Mouse (Mus musculus) frontal cortex, adult 2 months (tissue): ENCODE data around the gene Psg26. TPM values are rescaled to one million over a fixed set of nuclear protein-coding genes. Genes with fewer than 3 reads are reported as not detected.
"Not testable (repeated sequence)": the region's sequence is repeated elsewhere in the genome, so short reads cannot be mapped to it uniquely, and the experiment has no call there.

Source experiments
- DNase-seq, 2 experiments: peaks; one replicate each; pipeline ENCODE4 v3.0.0; 2022; ENCODE audit warnings: low spot score in 1 of 2; ENCODE audit errors: extremely low spot score in 1 of 2
- polyA plus RNA-seq: library from polyadenylated mRNA; depleted of rRNA; stranded (reverse); fragments of >200 nt; gene quantifications from 2 replicates; pipeline ENCODE4 v1.2.3, GENCODE M21; 2012; rRNA removed

Psg26 gene
- not detected in 2 replicates for polyA plus RNA-seq

DNA sequence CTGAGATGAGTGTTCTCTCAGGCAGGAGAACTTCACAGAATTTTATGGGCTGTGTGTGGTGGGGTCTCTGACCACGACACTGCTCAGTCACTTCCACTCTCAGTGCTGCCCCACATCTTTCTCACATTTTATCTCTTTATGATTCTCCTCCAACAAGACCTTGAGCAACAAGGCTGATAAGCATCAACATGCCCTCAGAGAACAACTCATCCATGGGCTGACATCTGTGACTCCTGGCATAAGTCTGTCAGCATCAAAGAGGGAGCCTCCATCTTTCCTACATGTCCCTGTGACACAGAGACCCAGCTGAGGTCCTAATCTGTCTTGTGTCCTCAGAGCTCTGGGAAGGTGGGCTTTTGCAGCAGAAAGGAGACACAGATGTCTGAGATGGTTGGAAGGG is at the start of gene Psg26:
Gene Psg26 (minus strand): TSS at position 101 of the 400 bp plus-strand sequence.
- no peak for DNase-seq

GRCm38 (mm10) chr7:18533420-18533819 is 49.4 kb upstream of the Psg26 start:
- DNase-seq = no peak

GRCm38 (mm10) chr7:18532169-18532568 is 48.2 kb upstream of the Psg26 start, which contains the start of gene Psg25:
Gene Psg25, minus strand, starts transcription at chr7:18532269.
- DNase-seq = no peak

- DNase-seq = no peak
These were observed 40.7 kb upstream of the Psg26 start for GRCm38 (mm10) chr7:18524668-18525067.

- not testable (repeated sequence) for DNase-seq
These were observed 28.9 kb upstream of the Psg26 start for GRCm38 (mm10) chr7:18512848-18513247.

- not testable (repeated sequence) for DNase-seq
These were observed 28.4 kb upstream of the Psg26 start for GRCm38 (mm10) chr7:18512417-18512816.

DNA sequence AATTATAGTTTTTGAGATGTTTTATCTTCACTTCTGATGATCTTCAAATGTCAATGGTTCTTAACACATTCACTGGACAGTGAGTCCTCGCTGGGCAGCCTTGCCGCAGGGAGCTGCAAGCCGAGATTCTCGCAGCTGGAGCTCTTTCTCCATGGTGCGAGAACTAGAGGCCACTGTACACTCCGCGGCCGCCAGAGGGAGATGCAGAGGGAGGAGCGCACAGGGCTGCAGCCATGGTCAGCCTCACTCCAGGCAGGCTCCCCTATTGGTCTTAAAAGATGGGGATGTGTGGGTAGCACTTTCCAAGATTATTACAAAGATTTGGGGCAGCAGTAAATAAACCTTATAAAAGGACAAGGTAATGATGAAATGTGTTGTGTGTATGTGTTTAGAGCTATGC is 27.5 kb upstream of the Psg26 start:
- DNase-seq = no peak

DNA sequence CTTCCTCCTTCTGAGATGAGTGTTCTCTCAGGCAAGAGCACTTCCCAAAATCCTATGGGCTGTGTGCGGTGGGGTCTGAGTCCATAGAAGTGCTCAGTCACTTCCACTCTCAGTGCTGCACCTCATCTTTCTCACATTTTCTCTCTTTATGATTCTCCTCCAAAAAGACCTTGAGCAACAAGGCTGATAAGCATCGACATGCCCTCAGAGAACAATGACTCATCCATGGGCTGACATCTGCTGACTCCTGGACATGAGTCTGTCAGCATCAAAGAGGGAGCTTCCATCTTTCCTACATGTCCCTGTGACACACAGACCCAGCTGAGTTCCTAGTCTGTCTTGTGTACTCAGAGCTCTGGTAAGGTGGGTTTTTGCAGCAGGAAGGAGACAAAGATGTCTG is 52.0 kb downstream of the Psg26 start, which contains the start of gene Psg28:
Gene Psg28 (minus strand): TSS at position 101 of the 400 bp plus-strand sequence.
- not testable (repeated sequence) for DNase-seq

Other genes starting within 250 kb of the Psg26 start
- not detected in 2 replicates for gene Mill1, start 238.8 kb downstream of the Psg26 start, polyA plus RNA-seq
- 0.84 and 3.1 TPM in 2 replicates for gene Psg18, start 129.2 kb downstream of the Psg26 start, polyA plus RNA-seq
- 0.10 and 0.53 TPM in 2 replicates for gene Psg28, start 52.1 kb downstream of the Psg26 start, polyA plus RNA-seq
- 0.08 and 0.27 TPM in 2 replicates for gene Psg25, start 48.1 kb upstream of the Psg26 start, polyA plus RNA-seq
- gene Psg27, start 83.1 kb upstream of the Psg26 start, polyA plus RNA-seq = 0.68 and 2.5 TPM in 2 replicates
- gene Psg23, start 132.3 kb upstream of the Psg26 start, polyA plus RNA-seq = 0.12 and 0.71 TPM in 2 replicates
- gene Psg21, start 172.5 kb upstream of the Psg26 start, polyA plus RNA-seq = 1.4 and 2.6 TPM in 2 replicates
- not detected in 2 replicates for gene Psg20, start 202.0 kb upstream of the Psg26 start, polyA plus RNA-seq
- 0.16 and 0.36 TPM in 2 replicates for gene Psg22, start 233.9 kb upstream of the Psg26 start, polyA plus RNA-seq